Mouse (Mus musculus) MEL (cell line): ENCODE results near the gene Gp9. TPM values are rescaled to one million over a fixed set of nuclear protein-coding genes. Genes with fewer than 3 reads are reported as not detected.
A peak's percentile ranks its signal among the peaks of the same experiment; 100 is the strongest.

Source experiments
- DNase-seq: peaks from one replicate; pipeline ENCODE4 v3.0.0; 2011; ENCODE audit warnings: low read depth, low spot score
- H3K27ac ChIP-seq: 2 replicates; pipeline ENCODE4 v1.5.1; 2012; ENCODE audit warnings: low read depth, mild to moderate bottlenecking, control low read depth, low read length, moderate library complexity; ENCODE audit not compliant: control insufficient read depth
- H3K27me3 ChIP-seq, 2 experiments: fragments of 150-350 bp in 1 of 2; sonication (generic) in 1 of 2; 2 replicates each; pipeline ENCODE4 v1.6.1; 2012; ENCODE audit warnings: low read length in 2 of 2, mild to moderate bottlenecking in 2 of 2, improper control_type of control experiment in 1 of 2, moderate library complexity in 1 of 2; ENCODE audit not compliant: insufficient read depth in 2 of 2, control insufficient read depth in 1 of 2
- H3K36me3 ChIP-seq, 2 experiments: 2 replicates each; pipeline ENCODE4 v1.6.1; 2012 to 2014; ENCODE audit warnings: low read length in 2 of 2, improper control_type of control experiment in 1 of 2, inconsistent platforms in 1 of 2, mild to moderate bottlenecking in 1 of 2; ENCODE audit not compliant: insufficient read depth in 2 of 2, control insufficient read depth in 1 of 2
- H3K4me1 ChIP-seq, 2 experiments: fragments of 150-350 bp in 1 of 2; sonication (generic) in 1 of 2; 2 replicates each; pipeline ENCODE4 v1.6.1; 2012; ENCODE audit warnings: low read length in 2 of 2, improper control_type of control experiment in 1 of 2, mild to moderate bottlenecking in 1 of 2; ENCODE audit not compliant: insufficient read depth in 2 of 2, control insufficient read depth in 1 of 2
- H3K4me3 ChIP-seq, 2 experiments: fragments of 150-350 bp in 1 of 2; sonication (generic) in 1 of 2; 2 replicates each; pipeline ENCODE4 v1.5.1; 2012; ENCODE audit warnings: low read depth in 2 of 2, low read length in 2 of 2, mild to moderate bottlenecking in 2 of 2, moderate library complexity in 2 of 2, control low read depth in 1 of 2, improper control_type of control experiment in 1 of 2; ENCODE audit not compliant: control insufficient read depth in 1 of 2, insufficient read depth in 1 of 2
- H3K79me2 ChIP-seq: 2 replicates; pipeline ENCODE4 v1.6.1; 2012; ENCODE audit warnings: mild to moderate bottlenecking, low read length, moderate library complexity; ENCODE audit not compliant: control insufficient read depth, poor library complexity, insufficient read depth
- H3K9ac ChIP-seq: 2 replicates; pipeline ENCODE4 v1.6.1; 2012; ENCODE audit warnings: low read depth, mild to moderate bottlenecking, control low read depth, low read length, moderate library complexity; ENCODE audit not compliant: control insufficient read depth, poor library complexity, severe bottlenecking
- H3K9me3 ChIP-seq: fragments of 150-350 bp; sonication (generic); replicated peaks from 2 replicates; pipeline ENCODE4 v1.6.1; 2012; ENCODE audit warnings: mild to moderate bottlenecking, low read length, improper control_type of control experiment, moderate library complexity; ENCODE audit not compliant: insufficient read depth
- CHD1 ChIP-seq: IDR thresholded peaks from 2 replicates; pipeline ENCODE4 v1.6.1; 2012; ENCODE audit warnings: low read depth, mild to moderate bottlenecking, inconsistent platforms, low read length, improper control_type of control experiment
- CTCF ChIP-seq, 3 experiments: IDR thresholded peaks in 2 of 3; conservative IDR thresholded peaks in 1 of 3; 2 replicates each; pipeline ENCODE4 v1.5.1; 2011 to 2012; ENCODE audit warnings: low read length in 3 of 3, low read depth in 2 of 3, mild to moderate bottlenecking in 2 of 3, improper control_type of control experiment in 1 of 3, inconsistent platforms in 1 of 3, mixed read lengths in 1 of 3, moderate library complexity in 1 of 3; ENCODE audit not compliant: control insufficient read depth in 1 of 3, insufficient read depth in 1 of 3, poor library complexity in 1 of 3, severe bottlenecking in 1 of 3
- EP300 ChIP-seq, 2 experiments: IDR thresholded peaks; 2 replicates each; pipeline ENCODE4 v1.6.1; 2011; ENCODE audit warnings: improper control_type of control experiment in 2 of 2, low read length in 2 of 2, low read depth in 1 of 2, mild to moderate bottlenecking in 1 of 2
- GATA1 ChIP-seq: IDR thresholded peaks from 2 replicates; pipeline ENCODE4 v1.6.1; 2011; ENCODE audit warnings: low read depth, low read length, improper control_type of control experiment
- JUND ChIP-seq: IDR thresholded peaks from 2 replicates; pipeline ENCODE4 v1.6.1; 2011; ENCODE audit warnings: low read depth, mild to moderate bottlenecking, improper control_type of control experiment, low read length
- KAT2A ChIP-seq: conservative IDR thresholded peaks from 2 replicates; pipeline ENCODE4 v1.6.1; 2012; ENCODE audit warnings: low read depth, low read length, improper control_type of control experiment, inconsistent platforms
- MEF2A ChIP-seq: IDR thresholded peaks from 2 replicates; pipeline ENCODE4 v1.6.1; 2014; ENCODE audit warnings: low read depth, mild to moderate bottlenecking, inconsistent platforms, low read length, improper control_type of control experiment; ENCODE audit not compliant: poor library complexity, insufficient replicate concordance, severe bottlenecking; ENCODE audit errors: extremely low read depth
- MXI1 ChIP-seq: IDR thresholded peaks from 2 replicates; pipeline ENCODE4 v1.6.1; 2011; ENCODE audit warnings: mild to moderate bottlenecking, low read depth, low read length, improper control_type of control experiment
- MYC ChIP-seq: IDR thresholded peaks from 2 replicates; pipeline ENCODE4 v1.6.1; 2011; ENCODE audit warnings: low read depth, mild to moderate bottlenecking, low read length, improper control_type of control experiment, moderate library complexity
- NRF1 ChIP-seq: IDR thresholded peaks from 2 replicates; pipeline ENCODE4 v1.6.1; 2014; ENCODE audit warnings: low read depth, mild to moderate bottlenecking, inconsistent platforms, low read length, improper control_type of control experiment, moderate library complexity; ENCODE audit not compliant: poor library complexity, insufficient read depth, severe bottlenecking
- POLR2AphosphoS2 ChIP-seq: IDR thresholded peaks from 2 replicates; pipeline ENCODE4 v1.6.1; 2011; ENCODE audit warnings: low read length, improper control_type of control experiment
- RAD21 ChIP-seq: IDR thresholded peaks from 2 replicates; pipeline ENCODE4 v1.6.1; 2011; ENCODE audit warnings: mild to moderate bottlenecking, low read depth, low read length, improper control_type of control experiment
- RCOR1 ChIP-seq: IDR thresholded peaks from 2 replicates; pipeline ENCODE4 v1.6.1; 2012; ENCODE audit warnings: low read depth, mild to moderate bottlenecking, inconsistent platforms, low read length, improper control_type of control experiment
- SIN3A ChIP-seq: IDR thresholded peaks from 2 replicates; pipeline ENCODE4 v1.6.1; 2012; ENCODE audit warnings: low read length, improper control_type of control experiment, inconsistent platforms
- TAL1 ChIP-seq: IDR thresholded peaks from 2 replicates; pipeline ENCODE4 v1.6.1; 2012; ENCODE audit warnings: mild to moderate bottlenecking, inconsistent platforms, low read length, moderate library complexity, mixed read lengths
- TCF12 ChIP-seq: IDR thresholded peaks from 2 replicates; pipeline ENCODE4 v1.6.1; 2014; ENCODE audit warnings: low read depth, mild to moderate bottlenecking, inconsistent platforms, low read length, improper control_type of control experiment, moderate library complexity
- UBTF ChIP-seq: IDR thresholded peaks from 2 replicates; pipeline ENCODE4 v1.6.1; 2012; ENCODE audit warnings: low read depth, mild to moderate bottlenecking, inconsistent platforms, low read length, improper control_type of control experiment, moderate library complexity, borderline replicate concordance; ENCODE audit not compliant: insufficient read depth
- polyA plus RNA-seq, 2 experiments: library from polyadenylated mRNA; stranded (reverse) in 1 of 2; unstranded in 1 of 2; fragments of >175 nt in 1 of 2; fragments of >200 nt in 1 of 2; gene quantifications; 2 replicates each; pipeline versions ENCODE4 v1.2.1 to v1.2.4; 2012; ENCODE audit warnings: low replicate concordance in 2 of 2, low read depth in 1 of 2; ENCODE audit not compliant: insufficient read length in 2 of 2, insufficient read depth in 1 of 2, missing spikeins in 1 of 2
- total RNA-seq: library from RNA; depleted of rRNA; stranded (reverse); fragments of 300-350 nt; gene quantifications from 2 replicates; pipeline ENCODE4 v1.2.3, GENCODE M21; 2012

The Gp9 gene
- total and polyA plus RNA-seq, 3 experiments = 3.9 to 11.1 TPM; not detected in 1

- Histone ChIP-seq H3K79me2 (no peaks in the 10 kb centered on the region; the same call in 1 of the 2 replicates), H3K27me3 (no peaks in the 10 kb centered on the region), H3K4me1 (peaks cover 11 to 17% of the 10 kb centered on the region in 2 experiments; a peak in 2 of 4 replicates), H3K9me3 (no peaks in the 10 kb centered on the region)
- TF ChIP-seq NRF1 (no peak), RAD21 (no peak), EP300 (IDR thresholded peaks at IDR 0.05; ENCODE audit: low read depth in 1 of 2, low read length in 2 of 2) (no peak), MEF2A (no peak), MYC (no peak), POLR2AphosphoS2 (no peak), UBTF (no peak), GATA1 (no peak), CTCF (IDR thresholded peaks at IDR 0.05 in 2 of 3, conservative IDR thresholded peaks at IDR 0.05 in 1 of 3; ENCODE audit: control insufficient read depth in 1 of 3, insufficient read depth in 1 of 3, low read depth in 2 of 3, low read length in 3 of 3, poor library complexity in 1 of 3, severe bottlenecking in 1 of 3) (no peak), JUND (no peak), TAL1 (no peak), KAT2A (no peak), CHD1 (no peak), RCOR1 (no peak), TCF12 (no peak)
- TF ChIP-seq, all 39 proteins: peak for 0
- Histone ChIP-seq H3K9ac (no peak overlapping the region), H3K27ac (no peak overlapping the region), H3K36me3 (peaks cover 0 to 24% of the 10 kb centered on the region in 2 experiments; a peak in 2 of 4 replicates), H3K4me3 (no peak overlapping the region)
- no peak for DNase-seq
Observed at GRCm38 (mm10) chr6:87805448-87805847, 27.6 kb downstream of the Gp9 start.

- no peaks in the 10 kb centered on the region for H3K27me3 ChIP-seq
- TF ChIP-seq MXI1 = no peak
- peak in 2 of 3 experiments; percentile 15 to 26; a peak in 2 of 6 replicates for TF ChIP-seq CTCF (IDR thresholded peaks at IDR 0.05 in 2 of 3, conservative IDR thresholded peaks at IDR 0.05 in 1 of 3; ENCODE audit: control insufficient read depth in 1 of 3, insufficient read depth in 1 of 3, low read depth in 2 of 3, low read length in 3 of 3, poor library complexity in 1 of 3, severe bottlenecking in 1 of 3)
- peak; percentile 22; the same call in 1 of the 2 replicates for TF ChIP-seq SIN3A
- H3K27ac ChIP-seq = no peak overlapping the region
- peaks cover 5% of the 10 kb centered on the region for H3K79me2 ChIP-seq
- peaks cover 0 to 26% of the 10 kb centered on the region in 2 experiments; a peak in 2 of 4 replicates for H3K36me3 ChIP-seq
- H3K4me3 ChIP-seq = no peak overlapping the region
- DNase-seq = peak; percentile 80
- no peak overlapping the region for H3K9ac ChIP-seq
- H3K4me1 ChIP-seq = peaks cover 11 to 18% of the 10 kb centered on the region in 2 experiments; a peak in 2 of 4 replicates
- H3K9me3 ChIP-seq = no peaks in the 10 kb centered on the region
Observed at GRCm38 (mm10) chr6:87806028-87806427, 28.2 kb downstream of the Gp9 start.
